Mouse (Mus musculus) kidney, adult 18-20 months (tissue): ENCODE results near the gene Gm11992.

Experiments used
- DNase-seq: peaks from one replicate; pipeline ENCODE4 v3.0.0; 2021

Gm11992 gene

DNA sequence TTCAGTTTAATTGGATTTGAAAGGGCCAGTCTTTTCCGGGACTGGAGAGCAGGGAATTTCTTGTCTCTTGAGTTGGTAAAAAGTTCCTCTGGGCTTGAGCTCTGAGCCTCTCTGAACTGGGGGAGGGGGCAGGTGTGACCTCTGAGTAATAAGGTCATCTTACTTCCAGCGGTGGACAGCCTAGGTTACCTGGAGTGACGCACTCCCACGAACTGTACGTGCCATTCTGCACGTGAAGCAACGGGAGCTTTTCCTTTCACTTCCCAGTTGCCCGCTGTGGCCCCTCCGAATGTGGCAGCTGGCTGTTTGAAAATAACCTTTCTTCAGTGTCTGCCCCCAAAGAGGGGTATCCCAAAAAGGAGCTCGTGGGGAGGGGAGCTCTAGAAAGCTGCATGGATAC, 67.7 kb downstream of the Gm11992 start:
- no peak for DNase-seq

DNA sequence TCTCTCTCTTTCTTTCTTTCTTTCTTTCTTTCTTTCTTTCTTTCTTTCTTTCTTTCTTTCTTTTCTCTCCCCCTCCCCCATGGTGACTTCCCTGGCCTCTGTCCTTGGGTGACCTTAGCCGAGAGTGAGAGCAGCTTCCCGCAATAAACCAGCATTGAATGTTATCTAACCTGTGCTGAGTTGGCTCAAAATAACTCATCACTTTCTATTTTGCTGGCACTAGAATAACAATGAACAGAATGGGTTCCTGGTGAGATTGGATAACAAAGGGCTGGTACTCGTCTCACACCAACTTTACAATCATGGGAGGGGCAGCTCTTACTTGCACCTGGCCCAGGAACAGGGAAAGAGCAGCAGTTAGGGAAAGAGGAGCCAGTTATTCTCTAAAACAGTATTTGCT, 68.5 kb downstream of the Gm11992 start:
- no peak for DNase-seq

DNA sequence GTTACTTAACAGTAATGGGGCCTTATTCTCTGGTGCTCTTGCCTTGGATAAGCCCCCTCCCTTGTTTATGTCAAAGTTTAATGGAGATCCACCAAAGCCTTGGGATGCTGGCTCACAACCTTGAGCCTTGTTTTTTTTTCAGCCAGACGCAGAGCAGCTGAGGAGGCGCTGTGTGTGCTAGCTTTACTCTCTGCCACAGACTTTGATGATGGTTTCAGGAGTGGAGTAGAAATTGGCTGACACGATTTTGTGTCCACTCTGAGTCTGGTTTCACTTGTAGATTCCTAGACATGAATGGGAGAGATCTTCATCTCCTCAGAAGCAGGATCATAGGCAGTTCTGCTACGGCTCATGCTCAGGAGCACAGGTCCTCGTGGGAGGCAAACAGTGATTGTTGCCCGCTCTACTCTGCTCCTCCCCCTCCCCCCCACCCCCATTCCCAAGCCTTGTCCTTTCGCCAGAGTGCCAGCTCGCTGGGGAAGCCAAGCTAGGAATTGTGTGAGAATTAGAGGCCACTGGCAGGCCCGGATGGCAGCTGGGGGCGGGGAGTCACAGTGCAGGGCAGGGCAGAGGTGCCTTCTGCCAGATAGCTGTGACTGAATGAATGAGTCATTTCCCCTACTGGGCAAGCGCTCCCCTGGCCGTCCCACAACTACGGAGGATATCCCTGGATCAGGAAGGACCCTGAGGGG, 69.1 kb downstream of the Gm11992 start:
- peak; percentile 76 for DNase-seq

DNA sequence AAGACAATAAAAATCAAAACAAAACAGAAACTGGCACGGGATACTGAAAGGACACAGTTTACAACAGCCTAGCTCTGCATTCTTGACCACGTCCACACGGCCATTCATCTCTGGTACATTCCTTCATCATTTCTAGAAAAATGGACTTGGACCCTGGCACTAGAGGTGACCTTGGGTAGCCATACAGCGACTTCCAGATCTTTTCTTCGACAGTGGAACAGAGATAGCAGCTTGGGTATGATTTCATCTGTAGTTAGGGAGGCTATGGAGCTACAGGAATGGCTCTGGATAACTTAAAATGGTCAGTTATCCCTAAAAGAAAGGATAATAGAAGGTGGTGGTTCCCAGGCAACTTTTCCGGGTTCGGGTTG, 69.6 kb downstream of the Gm11992 start, which contains the start of gene Upp1:
Gene Upp1, plus strand, starts transcription at position 54 of the 371 bp plus-strand sequence.
- no peak for DNase-seq

DNA sequence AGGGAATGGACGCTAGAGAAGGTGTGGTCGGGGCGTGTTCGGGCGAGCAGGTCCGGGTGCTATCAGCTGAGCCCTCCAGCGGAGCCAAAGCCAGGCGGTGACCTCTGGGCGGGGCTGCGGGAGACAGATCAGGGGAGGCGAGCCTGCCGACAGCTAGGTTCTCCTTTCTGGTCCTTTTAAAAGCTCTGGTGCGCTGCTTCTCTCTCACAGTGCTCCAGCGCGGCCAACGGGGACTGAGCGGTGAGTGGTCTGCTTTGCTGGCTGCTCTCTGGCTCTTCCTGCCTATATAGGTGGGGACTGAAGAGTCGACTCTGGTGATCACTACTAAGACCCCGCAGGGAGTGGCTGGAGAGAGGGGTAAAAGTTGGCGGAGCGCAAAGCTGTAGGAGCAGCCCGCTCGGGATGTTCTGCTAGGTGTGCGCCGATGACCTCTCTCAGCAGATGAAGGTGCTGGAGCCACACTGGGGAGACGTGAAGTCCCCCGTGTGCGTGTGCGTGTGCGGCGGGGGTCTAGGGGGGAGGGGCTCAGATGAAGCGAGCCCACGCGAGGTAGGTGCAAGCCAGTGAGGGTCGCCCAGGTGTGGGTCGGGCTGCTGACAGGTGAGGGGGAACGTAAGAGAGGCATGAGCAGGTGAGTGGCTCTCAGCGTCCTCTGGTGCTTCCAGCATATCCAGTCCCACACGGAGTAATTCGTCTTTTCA, 70.2 kb downstream of the Gm11992 start:
- peak; percentile 70 for DNase-seq
